Mouse (Mus musculus) G1E (cell line): ENCODE results near the gene Pip5k1b.

Experiments used
- CTCF ChIP-seq: IDR thresholded peaks from 2 replicates; pipeline ENCODE4 v1.5.1; 2012; ENCODE audit warnings: low read depth, low read length, inconsistent platforms, mixed read lengths
- GATA1 ChIP-seq: IDR thresholded peaks from 2 replicates; pipeline ENCODE4 v1.6.1; 2012; ENCODE audit warnings: borderline replicate concordance, low read length, inconsistent platforms, mixed read lengths
- GATA2 ChIP-seq: IDR thresholded peaks from 2 replicates; pipeline ENCODE4 v1.6.1; 2012; ENCODE audit warnings: low read depth, low read length, inconsistent platforms, borderline replicate concordance
- POLR2AphosphoS5 ChIP-seq: IDR thresholded peaks from 2 replicates; pipeline ENCODE4 v1.6.1; 2012; ENCODE audit warnings: low read depth, low read length, inconsistent platforms; ENCODE audit not compliant: insufficient replicate concordance
- TAL1 ChIP-seq: conservative IDR thresholded peaks from 2 replicates; pipeline ENCODE4 v1.6.1; 2012; ENCODE audit warnings: low read depth, low read length, inconsistent platforms, mixed read lengths

- no peak for TF ChIP-seq CTCF
- TF ChIP-seq GATA1, result no peak
- TF ChIP-seq TAL1, result no peak
- TF ChIP-seq POLR2AphosphoS5, result no peak
- no peak for TF ChIP-seq GATA2
Measured at GRCm38 (mm10) chr19:24536280-24536679, 19.4 kb downstream of the Pip5k1b start.
